Mouse (Mus musculus): ENCODE measurements at regions not wholly inside any gene's neighbourhood (a gene's known extent, or its start where the extent isn't known, plus 50 kb on each side); places are given as distances from the start of the nearest gene placed in this dataset.

GRCm38 (mm10) chr1:65654460-65654859, 271.9 kb upstream of the Crygf start:
- TF ChIP-seq CTCF (IDR thresholded peaks at IDR 0.05) (no peak), EP300 (IDR thresholded peaks at IDR 0.05) (no peak)
